In the genomic region with DNA sequence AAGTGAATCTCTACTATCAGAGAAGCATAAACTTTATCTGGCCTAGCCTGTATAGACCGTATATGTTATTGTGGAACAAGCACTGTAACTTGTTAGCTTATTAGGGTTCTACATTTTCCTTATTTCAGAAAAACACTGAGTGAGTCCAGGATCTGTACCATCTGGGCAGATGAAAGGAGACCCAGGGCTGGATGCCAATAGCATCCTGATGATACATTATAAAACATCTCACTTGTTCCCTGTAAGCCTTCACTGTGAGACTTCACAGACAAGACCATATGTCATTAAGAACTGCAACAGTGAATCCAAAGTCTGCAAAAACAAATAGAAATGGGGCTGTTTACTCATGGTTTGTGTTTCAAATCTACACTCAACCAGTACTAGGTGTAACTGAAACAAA, we compare ENCODE assay signal across 34 mouse cellular contexts.
DNase-seq lines count a peak whose midpoint lies in the region; ATAC-seq lines count a peak whose summit lies in the region.
"Had no signal": no experiment of that assay in that cellular context is flagged by ENCODE, and none has a peak within 500 bp of the region (broad histone marks: within the 10 kb centered on the region; RNA-seq: fewer than 3 reads in every experiment).

No protein-coding gene starts in this region.

- 90% methylated on average over 1 of the region's 1 CpGs for WGBS in forebrain, embryonic 14.5 days
- WGBS in forebrain, embryonic 11.5 days, result 88% methylated on average over 1 of the region's 1 CpGs
- 91% methylated on average over 1 of the region's 1 CpGs for WGBS in kidney, embryonic 15.5 days

- no peak overlapping the region for H3K9ac ChIP-seq in forebrain, embryonic 14.5 days (ENCODE audit: low read length)
- H3K9ac ChIP-seq in forebrain, embryonic 11.5 days (ENCODE audit: low read length), result no peak overlapping the region
- H3K9ac ChIP-seq in kidney, embryonic 15.5 days, result no peak overlapping the region
- H3K9ac ChIP-seq: intestine, embryonic 15.5 days; limb, embryonic 12.5 days; liver, embryonic 15.5 days; lung, embryonic 15.5 days; midbrain, embryonic 12.5 days; neural tube, embryonic 12.5 days had no signal

- intact Hi-C loops in left cerebral cortex, postnatal 14 days (cut with DNase I), result no loop called here
- intact Hi-C loops in left cerebral cortex, postnatal 36 days (cut with DNase I), result no loop called here

- H3K9me3 ChIP-seq in forebrain, embryonic 14.5 days (replicated peaks; ENCODE audit: control insufficient read depth, low read length), result no peaks in the 10 kb centered on the region
- H3K9me3 ChIP-seq in forebrain, embryonic 11.5 days (ENCODE audit: control insufficient read depth, low read length), result no peaks in the 10 kb centered on the region
- no peaks in the 10 kb centered on the region for H3K9me3 ChIP-seq in kidney, embryonic 15.5 days (replicated peaks)
- H3K9me3 ChIP-seq: G1E; hindbrain, embryonic 10.5 days; intestine, embryonic 15.5 days; limb, embryonic 12.5 days; liver, embryonic 15.5 days; lung, embryonic 15.5 days; megakaryocyte, embryonic 14.5 days; midbrain, embryonic 12.5 days; neural tube, embryonic 12.5 days had no signal

- peak; percentile 44; the same call in 1 of the 2 replicates for ATAC-seq in forebrain, embryonic 14.5 days
- ATAC-seq in forebrain, embryonic 11.5 days (replicated peaks; ENCODE audit: low FRiP score), result no peak
- no peak for ATAC-seq in kidney, embryonic 15.5 days (replicated peaks; ENCODE audit: low FRiP score)
- ATAC-seq: hindbrain, embryonic 16.5 days; intestine, embryonic 15.5 days had no signal

- H3K4me3 ChIP-seq in forebrain, embryonic 14.5 days (ENCODE audit: low read depth, low read length), result no peak overlapping the region
- H3K4me3 ChIP-seq in forebrain, embryonic 11.5 days (ENCODE audit: low read depth, low read length), result no peak overlapping the region
- H3K4me3 ChIP-seq in kidney, embryonic 15.5 days (replicated peaks), result no peak overlapping the region
- H3K4me3 ChIP-seq: erythroblast, embryonic 14.5 days; hindbrain, embryonic 10.5 days; intestine, embryonic 15.5 days; left cerebral cortex, adult 2 months; limb, embryonic 12.5 days; liver, embryonic 15.5 days; lung, embryonic 15.5 days; megakaryocyte, embryonic 14.5 days; midbrain, embryonic 12.5 days; myocyte; neural tube, embryonic 12.5 days had no signal

- no peak overlapping the region for H3K4me2 ChIP-seq in forebrain, embryonic 14.5 days (ENCODE audit: low read length)
- H3K4me2 ChIP-seq in forebrain, embryonic 11.5 days (ENCODE audit: low read depth, low read length, severe bottlenecking), result no peak overlapping the region
- H3K4me2 ChIP-seq in kidney, embryonic 15.5 days, result no peak overlapping the region
- H3K4me2 ChIP-seq: intestine, embryonic 15.5 days; limb, embryonic 12.5 days; liver, embryonic 15.5 days; lung, embryonic 15.5 days; midbrain, embryonic 12.5 days; neural tube, embryonic 12.5 days had no signal

- H3K27me3 ChIP-seq in forebrain, embryonic 14.5 days (replicated peaks; ENCODE audit: control insufficient read depth, insufficient read depth, low read length), result no peaks in the 10 kb centered on the region
- H3K27me3 ChIP-seq in forebrain, embryonic 11.5 days (ENCODE audit: control insufficient read depth, insufficient read depth, low read length), result no peaks in the 10 kb centered on the region
- no peaks in the 10 kb centered on the region for H3K27me3 ChIP-seq in kidney, embryonic 15.5 days
- H3K27me3 ChIP-seq: intestine, embryonic 15.5 days; limb, embryonic 12.5 days; liver, embryonic 15.5 days; lung, embryonic 15.5 days; megakaryocyte, embryonic 14.5 days; midbrain, embryonic 12.5 days; neural tube, embryonic 12.5 days had no signal

- no peaks in the 10 kb centered on the region for H3K36me3 ChIP-seq in forebrain, embryonic 14.5 days (ENCODE audit: control insufficient read depth, insufficient read depth, low read length)
- H3K36me3 ChIP-seq in forebrain, embryonic 11.5 days (ENCODE audit: control insufficient read depth, insufficient read depth, low read length), result no peaks in the 10 kb centered on the region
- H3K36me3 ChIP-seq in kidney, embryonic 15.5 days, result no peaks in the 10 kb centered on the region
- H3K36me3 ChIP-seq: G1E; hindbrain, embryonic 10.5 days; intestine, embryonic 15.5 days; limb, embryonic 12.5 days; liver, embryonic 15.5 days; lung, embryonic 15.5 days; midbrain, embryonic 12.5 days; neural tube, embryonic 12.5 days had no signal

- no peaks in the 10 kb centered on the region for H3K4me1 ChIP-seq in forebrain, embryonic 14.5 days (ENCODE audit: control insufficient read depth, insufficient read depth, low read length)
- no peaks in the 10 kb centered on the region for H3K4me1 ChIP-seq in forebrain, embryonic 11.5 days (replicated peaks; ENCODE audit: control insufficient read depth, insufficient read depth, low read length)
- no peaks in the 10 kb centered on the region for H3K4me1 ChIP-seq in kidney, embryonic 15.5 days
- H3K4me1 ChIP-seq: hindbrain, embryonic 10.5 days; intestine, embryonic 15.5 days; limb, embryonic 12.5 days; liver, embryonic 15.5 days; lung, embryonic 15.5 days; megakaryocyte, embryonic 14.5 days; midbrain, embryonic 12.5 days; neural tube, embryonic 12.5 days had no signal

- H3K27ac ChIP-seq in forebrain, embryonic 14.5 days (ENCODE audit: low read depth, low read length), result no peak overlapping the region
- no peak overlapping the region for H3K27ac ChIP-seq in forebrain, embryonic 11.5 days (ENCODE audit: low read depth, low read length)
- no peak overlapping the region for H3K27ac ChIP-seq in kidney, embryonic 15.5 days
- H3K27ac ChIP-seq: hindbrain, embryonic 10.5 days; intestine, embryonic 15.5 days; kidney, postnatal 0 days; left cerebral cortex, adult 2 months; limb, embryonic 12.5 days; liver, embryonic 15.5 days; lung, embryonic 15.5 days; midbrain, embryonic 12.5 days; neural tube, embryonic 12.5 days had no signal

- peak; percentile 33 for DNase-seq in forebrain, embryonic 14.5 days (ENCODE audit: low spot score)
- no peak for DNase-seq in forebrain, embryonic 11.5 days (ENCODE audit: low spot score)
- peak; percentile 3 to 6 for DNase-seq in left cerebral cortex, postnatal 14 days (ENCODE audit: low spot score in 2 of 2)
- no peak for DNase-seq in left cerebral cortex, postnatal 36 days (ENCODE audit: low spot score in 2 of 2)
- peak; percentile 58 for DNase-seq in brain, adult 2 months (ENCODE audit: low read depth, low spot score)
- DNase-seq in layer of hippocampus, adult 8-10 months (ENCODE audit: low spot score in 2 of 2), result peak; percentile 14 to 37
- DNase-seq in urinary bladder, postnatal 25 days (ENCODE audit: low spot score), result no peak
- DNase-seq: adrenal gland, adult 8-10 months; cerebellum, adult 11 months; cerebellum, postnatal 14 days; gastrocnemius, postnatal 10 days; heart, postnatal 14 days; kidney, adult 2 months; kidney, postnatal 4 days; lung, postnatal 4 days; right cerebral cortex, postnatal 25 days; spleen, adult 18-20 months; thymus, adult 18-20 months; thymus, postnatal 25 days had no signal

Comparison
In these comparisons a context has a peak if more than half of its experiments do, and no peak if none do; other contexts are left out.
1. DNase-seq: peak in forebrain, embryonic 14.5 days (single experiment), left cerebral cortex, postnatal 14 days (2 of 2), brain, adult 2 months (single experiment) and layer of hippocampus, adult 8-10 months (2 of 2); none in forebrain, embryonic 11.5 days (single experiment), left cerebral cortex, postnatal 36 days (0 of 2) and urinary bladder, postnatal 25 days (single experiment).